Mouse (Mus musculus) liver, embryonic 14.5 days (tissue): ENCODE data around the gene Nxnl1.

ENCODE experiments used
- CTCF ChIP-seq: IDR thresholded peaks from 2 replicates; pipeline ENCODE4 v1.5.1; 2016; ENCODE audit warnings: antibody characterized with exemption, low read depth, control low read depth
- EP300 ChIP-seq: IDR thresholded peaks from 2 replicates; pipeline ENCODE4 v1.6.1; 2016; ENCODE audit warnings: antibody characterized with exemption, low read depth

DNA sequence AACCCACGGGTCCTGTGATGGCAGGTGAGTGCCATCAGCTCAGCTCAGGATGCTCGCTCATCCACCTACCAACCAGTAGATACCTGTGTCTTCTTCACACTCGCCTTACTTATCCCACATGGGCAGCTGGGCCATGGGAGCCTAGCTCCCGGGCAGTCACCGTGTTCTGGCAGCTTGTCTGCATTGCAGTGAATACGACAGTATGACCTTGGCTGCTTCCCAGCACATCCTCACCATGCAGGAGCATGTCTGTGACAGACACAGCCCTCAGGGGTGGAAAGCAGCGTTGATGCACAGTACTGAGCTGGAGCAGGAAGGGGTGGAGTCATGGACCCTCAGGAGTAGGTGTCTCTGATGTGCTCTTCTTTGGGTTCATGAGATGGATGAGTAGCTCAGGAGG lies 8.0 kb upstream of the Nxnl1 start:
- no peak for TF ChIP-seq CTCF
- no peak for TF ChIP-seq EP300
